Comparison of ENCODE assay signal across 9 mouse cellular contexts in the genomic region with DNA sequence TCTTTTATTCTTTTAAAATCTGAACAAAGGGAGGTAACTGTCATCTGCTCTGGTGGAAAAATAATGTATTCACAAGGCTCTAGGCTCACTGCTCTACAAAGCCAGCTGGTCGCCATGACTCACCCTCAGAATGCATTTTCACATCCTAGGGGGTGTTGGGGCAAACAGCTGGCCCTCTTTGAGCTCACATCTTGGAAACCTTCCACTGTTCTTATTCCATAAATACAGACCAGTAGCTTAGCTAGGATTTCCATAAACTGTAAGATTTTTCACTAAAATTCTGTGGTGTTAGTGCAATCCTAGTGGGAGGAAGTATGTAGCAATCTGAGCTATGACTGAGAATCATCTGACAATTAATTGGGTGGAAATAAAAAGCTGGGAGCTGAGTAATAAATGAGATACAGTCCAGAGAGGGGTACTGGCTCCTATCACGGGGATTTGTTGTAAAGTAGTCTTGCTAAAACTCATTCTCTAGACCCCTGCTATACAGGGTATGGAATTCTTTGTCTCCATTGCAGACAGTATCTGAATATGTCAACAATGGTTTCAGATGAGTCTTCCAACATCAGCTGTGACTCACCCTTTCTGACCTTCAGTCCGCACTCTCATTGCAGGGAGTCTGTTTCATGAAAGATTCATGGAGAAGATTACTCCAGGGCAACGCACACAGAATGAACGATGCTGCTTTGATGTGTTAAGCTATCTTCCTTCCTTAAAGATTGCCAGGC.
DNase-seq lines count a peak whose midpoint lies in the region; ATAC-seq lines count a peak whose summit lies in the region.
"Had no signal": no experiment of that assay in that cellular context is flagged by ENCODE, and none has a peak within 500 bp of the region (broad histone marks: within the 10 kb centered on the region; RNA-seq: fewer than 3 reads in every experiment).

No protein-coding gene starts in this region.

- no peaks in the 10 kb centered on the region for H3K27me3 ChIP-seq in hindbrain, embryonic 16.5 days (replicated peaks; ENCODE audit: control insufficient read depth, insufficient read depth, low read length)
- H3K27me3 ChIP-seq in midbrain, embryonic 15.5 days (replicated peaks): no peaks in the 10 kb centered on the region
- H3K27me3 ChIP-seq: limb, embryonic 12.5 days had no signal

- ATAC-seq in hindbrain, embryonic 16.5 days: peak; percentile 64; the same call in 1 of the 2 replicates
- ATAC-seq in midbrain, embryonic 15.5 days (replicated peaks): peak; percentile 85

- H3K36me3 ChIP-seq in hindbrain, embryonic 16.5 days (ENCODE audit: control insufficient read depth, insufficient read depth, low read length): no peaks in the 10 kb centered on the region
- H3K36me3 ChIP-seq in midbrain, embryonic 15.5 days (replicated peaks): no peaks in the 10 kb centered on the region
- H3K36me3 ChIP-seq: limb, embryonic 12.5 days had no signal

- no peaks in the 10 kb centered on the region for H3K9me3 ChIP-seq in hindbrain, embryonic 16.5 days (ENCODE audit: control insufficient read depth, low read length)
- no peaks in the 10 kb centered on the region for H3K9me3 ChIP-seq in midbrain, embryonic 15.5 days
- H3K9me3 ChIP-seq: limb, embryonic 12.5 days had no signal

- DNase-seq in layer of hippocampus, adult 11-12 months (ENCODE audit: low spot score): peak; percentile 70
- DNase-seq in layer of hippocampus, postnatal 25 days (ENCODE audit: extremely low spot score in 1 of 2, low spot score in 1 of 2): no peak
- DNase-seq in adrenal gland, postnatal 25 days: peak; percentile 14
- no peak for DNase-seq in kidney, postnatal 36 days
- no peak for DNase-seq in gastrocnemius, postnatal 4 days (ENCODE audit: low spot score in 2 of 2)
- no peak for DNase-seq in thymus, postnatal 25 days

- no peak overlapping the region for H3K9ac ChIP-seq in hindbrain, embryonic 16.5 days (ENCODE audit: low read depth, low read length)
- H3K9ac ChIP-seq in midbrain, embryonic 15.5 days: no peak overlapping the region
- H3K9ac ChIP-seq: limb, embryonic 12.5 days had no signal

- no peak overlapping the region for H3K4me3 ChIP-seq in hindbrain, embryonic 16.5 days (ENCODE audit: low read length)
- no peak overlapping the region for H3K4me3 ChIP-seq in midbrain, embryonic 15.5 days
- H3K4me3 ChIP-seq: limb, embryonic 12.5 days had no signal

- H3K4me1 ChIP-seq in hindbrain, embryonic 16.5 days (ENCODE audit: control insufficient read depth, insufficient read depth, low read depth, low read length): no peaks in the 10 kb centered on the region; the same call in 1 of the 2 replicates
- peaks cover 9% of the 10 kb centered on the region; the same call in 1 of the 2 replicates for H3K4me1 ChIP-seq in midbrain, embryonic 15.5 days
- H3K4me1 ChIP-seq: limb, embryonic 12.5 days had no signal

- no peak overlapping the region for H3K4me2 ChIP-seq in hindbrain, embryonic 16.5 days (ENCODE audit: low read length)
- no peak overlapping the region for H3K4me2 ChIP-seq in midbrain, embryonic 15.5 days
- H3K4me2 ChIP-seq: limb, embryonic 12.5 days had no signal

- 24% methylated on average over 5 of the region's 5 CpGs for WGBS in hindbrain, embryonic 16.5 days
- 13% methylated on average over 5 of the region's 5 CpGs for WGBS in midbrain, embryonic 15.5 days

- no peak overlapping the region for H3K27ac ChIP-seq in hindbrain, embryonic 16.5 days (ENCODE audit: low read depth, low read length)
- peak overlapping the region; percentile 66 for H3K27ac ChIP-seq in midbrain, embryonic 15.5 days
- H3K27ac ChIP-seq: limb, embryonic 12.5 days had no signal

Comparison
In these comparisons a context has a peak if more than half of its experiments do, and no peak if none do; other contexts are left out.
1. DNase-seq: peak in layer of hippocampus, adult 11-12 months (single experiment) and adrenal gland, postnatal 25 days (single experiment); none in layer of hippocampus, postnatal 25 days (0 of 2), kidney, postnatal 36 days (0 of 2), gastrocnemius, postnatal 4 days (0 of 2) and thymus, postnatal 25 days (single experiment).